Mouse (Mus musculus): ENCODE data around the gene Rnf141. TPM values are rescaled to one million over a fixed set of nuclear protein-coding genes. Genes with fewer than 3 reads are reported as not detected.

Gene Rnf141
- total and polyA plus RNA-seq, 2 experiments from 2014 or later: 44.9 to 81.8 TPM

DNA sequence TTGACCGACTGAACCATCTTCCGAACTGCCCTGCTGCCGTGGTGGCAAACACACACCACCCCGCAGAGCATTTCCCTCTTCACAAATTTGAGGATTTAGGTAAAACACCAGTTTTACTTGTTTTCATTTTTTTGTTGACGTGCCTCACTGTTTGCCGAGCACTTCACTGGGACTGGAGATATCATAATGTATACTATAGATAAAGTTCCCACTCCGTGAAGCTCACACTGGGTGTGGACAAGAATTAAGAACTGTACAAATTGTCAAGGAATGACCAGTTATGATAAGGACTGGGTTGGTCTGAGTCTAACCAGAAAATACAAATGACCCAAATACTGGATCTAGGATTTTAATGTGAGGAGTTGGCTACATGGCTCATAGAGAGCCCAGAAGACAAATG is 65.3 kb downstream of the Rnf141 start:
- H3K9me3 ChIP-seq (ENCODE audit: low read length): no peaks in the 10 kb centered on the region
- no peak overlapping the region for H3K27ac ChIP-seq (ENCODE audit: low read depth, low read length)
- no peak overlapping the region for H3K4me3 ChIP-seq (ENCODE audit: low read depth, low read length)
- H3K27me3 ChIP-seq (ENCODE audit: insufficient read depth, low read length): no peaks in the 10 kb centered on the region
- 0 out of 2 replicates have a peak, but pooled peaks cover 3% of the 10 kb centered on the region for H3K36me3 ChIP-seq (ENCODE audit: insufficient read depth)
- no peak for TF ChIP-seq CTCF (IDR thresholded peaks at IDR 0.05; ENCODE audit: low read depth)
- no peak overlapping the region for H3K9ac ChIP-seq
- no peak overlapping the region for H3K4me2 ChIP-seq (ENCODE audit: low read depth)
- no peak for DNase-seq
- H3K4me1 ChIP-seq (ENCODE audit: insufficient read depth): 0 out of 2 replicates have a peak, but pooled peaks cover 3% of the 10 kb centered on the region
- no peak for ATAC-seq
- 95% methylated on average over 7 of the region's 7 CpGs for WGBS

DNA sequence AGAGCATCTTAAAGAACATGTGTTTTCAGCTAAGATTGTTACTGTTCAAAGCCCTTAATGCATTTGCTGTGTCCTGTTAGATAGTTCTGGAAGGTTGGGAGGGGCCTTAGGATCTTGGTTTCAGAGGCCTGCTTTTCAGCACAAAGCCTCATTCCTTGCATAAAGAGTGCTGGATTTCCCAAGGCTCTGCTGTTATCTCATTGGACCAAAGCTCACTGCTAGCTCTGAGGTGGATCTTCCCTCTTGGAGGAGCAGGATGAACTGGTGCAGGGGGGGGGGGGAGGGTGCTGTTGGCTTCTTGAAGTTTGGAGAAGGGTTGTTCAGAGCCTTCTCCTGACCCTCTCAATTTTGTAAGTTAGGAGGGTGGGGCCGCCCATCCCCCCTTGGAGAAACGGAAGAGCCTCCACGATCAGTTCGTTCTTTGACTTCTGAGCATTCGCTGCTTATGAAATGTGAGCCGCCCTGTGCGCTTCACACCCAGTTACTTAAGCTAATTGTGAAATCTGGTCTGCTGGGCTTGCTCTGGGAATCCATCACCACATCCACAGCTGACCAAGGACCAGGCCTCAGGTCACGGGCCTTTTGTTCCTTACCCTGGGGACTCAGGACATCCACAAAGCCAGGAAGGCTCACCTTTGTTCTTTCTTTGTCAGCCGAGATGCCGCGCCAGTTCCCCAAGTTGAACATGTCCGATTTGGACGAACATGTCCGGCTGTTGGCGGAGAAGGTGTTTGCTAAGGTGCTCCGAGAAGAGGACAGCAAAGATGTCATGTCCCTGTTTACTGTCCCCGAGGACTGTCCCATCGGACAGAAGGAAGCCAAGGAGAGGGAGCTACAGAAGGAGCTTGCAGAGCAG is 66.9 kb downstream of the Rnf141 start:
- ATAC-seq: no peak
- 0 out of 2 replicates have a peak, but pooled peaks cover 3% of the 10 kb centered on the region for H3K36me3 ChIP-seq (ENCODE audit: insufficient read depth)
- no peak for TF ChIP-seq CTCF (IDR thresholded peaks at IDR 0.05; ENCODE audit: low read depth)

DNA sequence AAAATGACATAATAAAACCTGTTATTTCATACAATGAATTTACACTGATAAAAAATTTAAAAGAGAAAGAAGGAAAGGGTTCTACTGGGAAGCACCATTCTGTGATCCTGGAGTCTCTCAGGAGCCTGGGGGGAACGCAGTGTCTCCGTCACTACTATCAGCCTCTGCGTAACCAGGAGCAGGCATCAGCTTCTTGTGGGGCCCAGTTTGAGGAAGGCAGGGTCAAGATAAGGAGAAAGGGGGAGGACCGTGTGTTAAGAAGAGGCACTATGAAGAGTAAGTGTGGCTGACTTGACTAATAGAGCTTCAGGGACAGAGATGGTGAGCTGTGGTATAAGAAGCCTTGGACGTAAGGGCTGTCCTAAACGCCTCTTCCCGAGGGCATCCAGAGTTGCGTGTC is 69.6 kb downstream of the Rnf141 start:
- ATAC-seq (no peak), DNase-seq (no peak)
- Histone ChIP-seq H3K9ac (no peak overlapping the region), H3K4me2 (ENCODE audit: low read depth) (no peak overlapping the region), H3K9me3 (ENCODE audit: low read length) (no peaks in the 10 kb centered on the region), H3K36me3 (ENCODE audit: insufficient read depth) (0 out of 2 replicates have a peak, but pooled peaks cover 3% of the 10 kb centered on the region), H3K4me1 (ENCODE audit: insufficient read depth) (0 out of 2 replicates have a peak, but pooled peaks cover 8% of the 10 kb centered on the region), H3K27ac (ENCODE audit: low read depth, low read length) (no peak overlapping the region), H3K4me3 (ENCODE audit: low read depth, low read length) (no peak overlapping the region), H3K27me3 (ENCODE audit: insufficient read depth, low read length) (no peaks in the 10 kb centered on the region)
- no peak for TF ChIP-seq CTCF (IDR thresholded peaks at IDR 0.05; ENCODE audit: low read depth)
- 92% methylated on average over 8 of the region's 8 CpGs for WGBS

More for the DNA sequence above, 66.9 kb downstream of the Rnf141 start:
- 86% methylated on average over 18 of the region's 18 CpGs for WGBS
- Histone ChIP-seq H3K9me3 (ENCODE audit: low read length) (no peaks in the 10 kb centered on the region), H3K4me2 (ENCODE audit: low read depth) (no peak overlapping the region), H3K27ac (ENCODE audit: low read depth, low read length) (no peak overlapping the region), H3K9ac (no peak overlapping the region), H3K4me1 (ENCODE audit: insufficient read depth) (0 out of 2 replicates have a peak, but pooled peaks cover 8% of the 10 kb centered on the region), H3K4me3 (ENCODE audit: low read depth, low read length) (no peak overlapping the region), H3K27me3 (ENCODE audit: insufficient read depth, low read length) (no peaks in the 10 kb centered on the region)
- no peak for DNase-seq

DNA sequence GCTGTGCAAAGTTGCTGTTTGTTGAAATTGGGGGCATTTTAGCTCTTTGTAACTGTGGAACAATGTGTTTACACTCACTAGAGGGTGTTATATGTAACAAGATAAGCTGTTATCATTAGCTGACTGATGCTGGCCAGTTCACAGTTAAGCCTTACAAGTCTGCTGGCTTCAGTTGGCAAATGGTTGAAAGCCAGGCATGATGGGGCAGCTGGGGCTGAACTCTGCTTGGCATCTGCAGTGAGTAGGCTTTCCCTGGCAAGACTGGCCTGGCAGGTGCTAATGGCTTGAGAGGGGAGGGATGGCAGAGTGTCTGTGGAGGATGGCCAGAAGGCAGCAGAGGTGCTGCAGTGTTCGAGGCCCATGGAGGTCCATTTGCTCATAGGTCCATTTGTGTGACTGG is 70.2 kb downstream of the Rnf141 start:
- H3K4me2 ChIP-seq (ENCODE audit: low read depth): peak overlapping the region; percentile 8; the same call in 1 of the 2 replicates
- H3K9ac ChIP-seq: no peak overlapping the region
- H3K27me3 ChIP-seq (ENCODE audit: insufficient read depth, low read length): no peaks in the 10 kb centered on the region
- H3K36me3 ChIP-seq (ENCODE audit: insufficient read depth): 0 out of 2 replicates have a peak, but pooled peaks cover 3% of the 10 kb centered on the region
- 45% methylated on average over 1 of the region's 1 CpGs for WGBS
- DNase-seq: peak; percentile 58
- H3K27ac ChIP-seq (ENCODE audit: low read depth, low read length): peak overlapping the region; percentile 66
- TF ChIP-seq CTCF (IDR thresholded peaks at IDR 0.05; ENCODE audit: low read depth): no peak
- H3K4me1 ChIP-seq (ENCODE audit: insufficient read depth): peaks cover 11% of the 10 kb centered on the region; the same call in 1 of the 2 replicates
- no peaks in the 10 kb centered on the region for H3K9me3 ChIP-seq (ENCODE audit: low read length)
- peak; percentile 75 for ATAC-seq
- no peak overlapping the region for H3K4me3 ChIP-seq (ENCODE audit: low read depth, low read length)

DNA sequence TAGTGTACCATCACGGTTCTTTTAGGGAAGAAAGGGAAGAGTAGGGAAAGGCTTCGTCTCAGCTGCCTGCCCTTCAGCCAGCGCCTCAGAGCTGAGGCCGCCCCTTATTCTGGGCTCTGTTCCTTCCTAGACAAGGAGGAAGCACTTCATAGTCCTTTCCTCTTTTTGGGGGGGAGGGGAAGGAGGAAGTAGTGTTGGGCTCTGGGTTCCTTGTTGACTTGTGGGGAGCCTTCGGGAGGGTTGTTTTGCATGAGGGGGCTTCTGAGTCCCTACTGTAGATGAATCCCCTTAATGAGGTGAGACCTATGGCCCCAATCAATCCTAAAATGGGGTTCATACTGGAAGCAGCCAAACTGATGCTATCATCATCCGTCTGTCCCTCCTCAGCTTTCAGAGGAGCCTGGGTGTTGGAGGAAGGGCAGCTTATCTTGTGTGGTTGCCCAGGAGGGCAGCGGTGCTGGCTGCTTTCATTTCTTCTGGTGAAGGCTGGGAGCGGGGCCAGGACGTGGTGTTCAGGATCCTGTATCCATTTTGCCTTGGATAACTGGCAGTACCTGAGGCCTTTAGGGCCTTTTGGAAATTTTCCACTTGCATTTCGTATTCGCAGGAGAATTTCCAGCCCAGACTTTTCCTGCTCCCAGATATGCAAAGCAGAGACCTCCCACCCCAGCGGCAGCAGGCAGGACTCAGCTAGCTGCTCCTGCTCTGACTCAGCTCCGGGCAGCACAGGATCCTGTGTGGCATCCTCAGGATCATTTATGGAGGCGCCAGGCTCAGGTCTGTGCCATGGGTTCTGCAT is 70.9 kb downstream of the Rnf141 start:
- TF ChIP-seq CTCF (IDR thresholded peaks at IDR 0.05; ENCODE audit: low read depth): no peak
- peak overlapping the region; percentile 8; the same call in 1 of the 2 replicates for H3K4me2 ChIP-seq (ENCODE audit: low read depth)
- 40% methylated on average over 14 of the region's 14 CpGs for WGBS
- peak overlapping the region; percentile 66 for H3K27ac ChIP-seq (ENCODE audit: low read depth, low read length)
- ATAC-seq: peak; percentile 68; the same call in 1 of the 2 replicates
- DNase-seq: peak; percentile 37
- H3K4me3 ChIP-seq (ENCODE audit: low read depth, low read length): no peak overlapping the region
- peaks cover 15% of the 10 kb centered on the region; the same call in 1 of the 2 replicates for H3K4me1 ChIP-seq (ENCODE audit: insufficient read depth)
- no peak overlapping the region for H3K9ac ChIP-seq
- H3K27me3 ChIP-seq (ENCODE audit: insufficient read depth, low read length): no peaks in the 10 kb centered on the region
- no peaks in the 10 kb centered on the region for H3K36me3 ChIP-seq (ENCODE audit: insufficient read depth)
- H3K9me3 ChIP-seq (ENCODE audit: low read length): no peaks in the 10 kb centered on the region

DNA sequence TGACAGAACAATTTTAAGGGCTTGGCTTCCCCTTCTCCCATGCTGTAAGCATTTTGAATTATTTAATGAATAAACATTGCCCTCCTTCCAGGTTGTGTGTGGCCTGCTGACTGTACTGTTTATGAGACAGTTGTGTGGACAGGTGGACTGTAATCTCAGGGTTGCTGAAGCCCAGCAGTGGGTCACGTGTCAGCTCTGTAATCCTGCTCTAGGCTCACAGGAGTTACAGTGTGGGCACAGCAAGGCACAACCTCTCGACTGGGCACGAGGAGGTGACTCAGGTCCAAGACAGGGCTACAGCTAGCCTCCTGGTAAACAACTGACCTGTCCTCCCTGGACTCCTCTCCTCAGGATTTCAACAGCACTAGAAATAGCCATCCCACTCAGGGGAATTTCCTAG is 71.9 kb downstream of the Rnf141 start:
- Histone ChIP-seq H3K27me3 (ENCODE audit: insufficient read depth, low read length) (no peaks in the 10 kb centered on the region), H3K9ac (no peak overlapping the region), H3K4me1 (ENCODE audit: insufficient read depth) (peaks cover 15% of the 10 kb centered on the region; the same call in 1 of the 2 replicates), H3K9me3 (ENCODE audit: low read length) (no peaks in the 10 kb centered on the region), H3K27ac (ENCODE audit: low read depth, low read length) (no peak overlapping the region), H3K36me3 (ENCODE audit: insufficient read depth) (no peaks in the 10 kb centered on the region), H3K4me3 (ENCODE audit: low read depth, low read length) (no peak overlapping the region), H3K4me2 (ENCODE audit: low read depth) (no peak overlapping the region)
- DNase-seq (no peak), ATAC-seq (no peak)
- TF ChIP-seq CTCF (IDR thresholded peaks at IDR 0.05; ENCODE audit: low read depth): no peak
- WGBS: 88% methylated on average over 3 of the region's 3 CpGs
